Mouse (Mus musculus) neural tube, embryonic 13.5 days (tissue): ENCODE data around the gene Igsf9. TPM values are rescaled to one million over a fixed set of nuclear protein-coding genes. Genes with fewer than 3 reads are reported as not detected.

Experiments
- ATAC-seq: fragments of 200-750 bp; cut with Nextera tagmentation; 2 replicates; pipeline ENCODE4 v1.8.0; 2017; ENCODE audit warnings: low read depth, mild to moderate bottlenecking, moderate TSS enrichment, moderate library complexity
- H3K27ac ChIP-seq: fragments of 300-500 bp; sonication (generic); replicated peaks from 2 replicates; pipeline ENCODE4 v1.5.1; 2015; ENCODE audit warnings: moderate library complexity, mild to moderate bottlenecking, inconsistent platforms
- H3K27me3 ChIP-seq: fragments of 300-500 bp; sonication (generic); 2 replicates; pipeline ENCODE4 v1.6.1; 2015; ENCODE audit warnings: mild to moderate bottlenecking, inconsistent platforms
- H3K36me3 ChIP-seq: fragments of 300-500 bp; sonication (generic); 2 replicates; pipeline ENCODE4 v1.6.1; 2015; ENCODE audit warnings: mild to moderate bottlenecking, inconsistent platforms
- H3K4me1 ChIP-seq: fragments of 300-500 bp; sonication (generic); replicated peaks from 2 replicates; pipeline ENCODE4 v1.6.1; 2015; ENCODE audit warnings: inconsistent platforms
- H3K4me2 ChIP-seq: fragments of 300-500 bp; sonication (generic); 2 replicates; pipeline ENCODE4 v1.6.1; 2015; ENCODE audit warnings: inconsistent platforms, mild to moderate bottlenecking, moderate library complexity
- H3K4me3 ChIP-seq: fragments of 300-500 bp; sonication (generic); 2 replicates; pipeline ENCODE4 v1.5.1; 2015; ENCODE audit warnings: mild to moderate bottlenecking, inconsistent platforms
- H3K9ac ChIP-seq: fragments of 300-500 bp; sonication (generic); 2 replicates; pipeline ENCODE4 v1.6.1; 2015; ENCODE audit warnings: moderate library complexity, mild to moderate bottlenecking, inconsistent platforms
- H3K9me3 ChIP-seq: fragments of 300-500 bp; sonication (generic); 2 replicates; pipeline ENCODE4 v1.6.1; 2016; ENCODE audit warnings: inconsistent platforms
- WGBS: fragments of 180-500 bp; shearing (Covaris S2); methylation state at CpG from one replicate; pipeline ENCODE4 v1.1.7; 2015; 5-methylcytosine and 5-hydroxymethylcytosine counted together
- polyA plus RNA-seq: library from polyadenylated mRNA; unstranded; fragments of >200 nt; fragmentation: Nextera tagmentation; extraction: Ambion mirVana; gene quantifications from 2 replicates; pipeline ENCODE4 v1.2.1, GENCODE M21; 2015

Igsf9 gene
- polyA plus RNA-seq, 1 experiment from 2014 or later: 65.9 TPM

GRCm38 (mm10) chr1:172486651-172487050 is 5.1 kb downstream of the Igsf9 start:
- Histone ChIP-seq H3K4me2 (peak overlapping the region; percentile 80), H3K9me3 (no peaks in the 10 kb centered on the region), H3K36me3 (peaks cover 7% of the 10 kb centered on the region; the same call in 1 of the 2 replicates), H3K4me1 (peaks cover 73% of the 10 kb centered on the region), H3K27ac (peak overlapping the region; percentile 52; the same call in 1 of the 2 replicates), H3K27me3 (no peaks in the 10 kb centered on the region), H3K9ac (peak overlapping the region; percentile 51), H3K4me3 (peak overlapping the region; percentile 57)
- WGBS: 26% methylated on average over 5 of the region's 5 CpGs
- no peak for ATAC-seq

- Histone ChIP-seq H3K4me2 (no peak overlapping the region), H3K4me3 (no peak overlapping the region), H3K9me3 (no peaks in the 10 kb centered on the region), H3K27ac (no peak overlapping the region), H3K27me3 (no peaks in the 10 kb centered on the region), H3K9ac (no peak overlapping the region), H3K36me3 (peaks cover 19% of the 10 kb centered on the region), H3K4me1 (peaks cover 74% of the 10 kb centered on the region)
- no peak for ATAC-seq
- 80% methylated on average over 4 of the region's 4 CpGs for WGBS
Measured at GRCm38 (mm10) chr1:172487859-172488258, 6.3 kb downstream of the Igsf9 start.

GRCm38 (mm10) chr1:172488831-172489230 is 7.2 kb downstream of the Igsf9 start:
- WGBS: 82% methylated on average over 7 of the region's 7 CpGs
- H3K27me3 ChIP-seq: no peaks in the 10 kb centered on the region
- no peak overlapping the region for H3K27ac ChIP-seq
- peak overlapping the region; percentile 12; the same call in 1 of the 2 replicates for H3K9ac ChIP-seq
- no peaks in the 10 kb centered on the region for H3K9me3 ChIP-seq
- no peak overlapping the region for H3K4me3 ChIP-seq
- H3K4me1 ChIP-seq: peaks cover 64% of the 10 kb centered on the region
- no peak for ATAC-seq
- no peak overlapping the region for H3K4me2 ChIP-seq
- H3K36me3 ChIP-seq: peaks cover 29% of the 10 kb centered on the region

GRCm38 (mm10) chr1:172489585-172490250 is 8.1 kb downstream of the Igsf9 start:
- Histone ChIP-seq H3K9ac (peak overlapping the region; percentile 58; the same call in 1 of the 2 replicates), H3K4me3 (peak overlapping the region; percentile 22; the same call in 1 of the 2 replicates), H3K4me1 (peaks cover 56% of the 10 kb centered on the region), H3K9me3 (no peaks in the 10 kb centered on the region), H3K27me3 (no peaks in the 10 kb centered on the region), H3K27ac (no peak overlapping the region), H3K36me3 (peaks cover 38% of the 10 kb centered on the region), H3K4me2 (peak overlapping the region; percentile 48)
- 61% methylated on average over 12 of the region's 12 CpGs for WGBS
- peak; percentile 33; the same call in 1 of the 2 replicates for ATAC-seq

GRCm38 (mm10) chr1:172490261-172490661 is 8.7 kb downstream of the Igsf9 start:
- H3K4me2 ChIP-seq: peak overlapping the region; percentile 48
- ATAC-seq: peak; percentile 42
- H3K27ac ChIP-seq: no peak overlapping the region
- peak overlapping the region; percentile 22 for H3K4me3 ChIP-seq
- no peaks in the 10 kb centered on the region for H3K27me3 ChIP-seq
- no peaks in the 10 kb centered on the region for H3K9me3 ChIP-seq
- H3K36me3 ChIP-seq: peaks cover 43% of the 10 kb centered on the region
- 13% methylated on average over 10 of the region's 10 CpGs for WGBS
- peak overlapping the region; percentile 58 for H3K9ac ChIP-seq
- peaks cover 50% of the 10 kb centered on the region for H3K4me1 ChIP-seq

- Histone ChIP-seq H3K36me3 (peaks cover 58% of the 10 kb centered on the region), H3K4me1 (peaks cover 32% of the 10 kb centered on the region), H3K9me3 (no peaks in the 10 kb centered on the region), H3K9ac (no peak overlapping the region), H3K4me2 (no peak overlapping the region), H3K27ac (no peak overlapping the region), H3K4me3 (no peak overlapping the region), H3K27me3 (no peaks in the 10 kb centered on the region; the same call in 1 of the 2 replicates)
- 88% methylated on average over 8 of the region's 8 CpGs for WGBS
- no peak for ATAC-seq
Measured at GRCm38 (mm10) chr1:172492047-172492446, 10.5 kb downstream of the Igsf9 start.

- WGBS: 76% methylated on average over 6 of the region's 6 CpGs
- H3K4me2 ChIP-seq: no peak overlapping the region
- H3K4me1 ChIP-seq: peaks cover 18% of the 10 kb centered on the region
- no peak for ATAC-seq
- H3K27me3 ChIP-seq: peaks cover 7% of the 10 kb centered on the region
- no peak overlapping the region for H3K27ac ChIP-seq
- no peaks in the 10 kb centered on the region for H3K9me3 ChIP-seq
- peaks cover 71% of the 10 kb centered on the region for H3K36me3 ChIP-seq
- H3K9ac ChIP-seq: no peak overlapping the region
- no peak overlapping the region for H3K4me3 ChIP-seq
Measured at GRCm38 (mm10) chr1:172493516-172493915, 11.9 kb downstream of the Igsf9 start.

- peaks cover 74% of the 10 kb centered on the region for H3K36me3 ChIP-seq
- H3K27ac ChIP-seq: no peak overlapping the region
- ATAC-seq: no peak
- peaks cover 22% of the 10 kb centered on the region for H3K4me1 ChIP-seq
- no peak overlapping the region for H3K4me2 ChIP-seq
- peaks cover 30% of the 10 kb centered on the region for H3K27me3 ChIP-seq
- no peaks in the 10 kb centered on the region for H3K9me3 ChIP-seq
- WGBS: 89% methylated on average over 17 of the region's 17 CpGs
- H3K9ac ChIP-seq: no peak overlapping the region
- H3K4me3 ChIP-seq: no peak overlapping the region
Measured at GRCm38 (mm10) chr1:172496030-172496429, 14.4 kb downstream of the Igsf9 start.

- Histone ChIP-seq H3K9ac (no peak overlapping the region), H3K4me2 (no peak overlapping the region), H3K36me3 (peaks cover 64% of the 10 kb centered on the region), H3K27me3 (peaks cover 43% of the 10 kb centered on the region), H3K9me3 (no peaks in the 10 kb centered on the region), H3K27ac (no peak overlapping the region), H3K4me3 (no peak overlapping the region), H3K4me1 (peaks cover 31% of the 10 kb centered on the region)
- 77% methylated on average over 10 of the region's 10 CpGs for WGBS
- no peak for ATAC-seq
Measured at GRCm38 (mm10) chr1:172497428-172497827, 15.8 kb downstream of the Igsf9 start.

GRCm38 (mm10) chr1:172499765-172500441 is 18.3 kb downstream of the Igsf9 start, which contains the start of gene Tagln2:
Gene Tagln2 (plus strand): TSS chr1:172500047.
- Histone ChIP-seq H3K9me3 (no peaks in the 10 kb centered on the region), H3K4me2 (peak within 1 kb of the TSS; percentile 61), H3K27ac (peak within 1 kb of the TSS; percentile 74), H3K9ac (peak within 1 kb of the TSS; percentile 71), H3K36me3 (peaks cover 39% of the 10 kb centered on the region), H3K4me3 (peak within 1 kb of the TSS; percentile 41), H3K4me1 (peaks cover 53% of the 10 kb centered on the region), H3K27me3 (peaks cover 43% of the 10 kb centered on the region)
- WGBS: 1% methylated on average over 30 of the region's 30 CpGs
- peak; percentile 24 for ATAC-seq

GRCm38 (mm10) chr1:172500451-172501370 is 19.1 kb downstream of the Igsf9 start:
- WGBS: under 1% methylated on average over 56 of the region's 56 CpGs
- H3K4me1 ChIP-seq: peaks cover 57% of the 10 kb centered on the region

More at GRCm38 (mm10) chr1:172500451-172501370, 19.1 kb downstream of the Igsf9 start:
- peak overlapping the region; percentile 74 for H3K27ac ChIP-seq
- peak overlapping the region; percentile 41 for H3K4me3 ChIP-seq
- peaks cover 35% of the 10 kb centered on the region for H3K36me3 ChIP-seq
- peak; percentile 8; the same call in 1 of the 2 replicates for ATAC-seq
- peak overlapping the region; percentile 71 for H3K9ac ChIP-seq
- no peaks in the 10 kb centered on the region for H3K9me3 ChIP-seq
- H3K27me3 ChIP-seq: peaks cover 43% of the 10 kb centered on the region
- H3K4me2 ChIP-seq: peak overlapping the region; percentile 61
